Mouse (Mus musculus): ENCODE data around the gene Fam69a. TPM values are rescaled to one million over a fixed set of nuclear protein-coding genes. Genes with fewer than 3 reads are reported as not detected.

The Fam69a gene
- polyA plus RNA-seq, 1 experiment from 2014 or later, result 19.8 TPM

GRCm38 (mm10) chr5:107965355-107965991, 21.4 kb downstream of the Fam69a start:
- Histone ChIP-seq H3K36me3 (no peaks in the 10 kb centered on the region), H3K4me2 (no peak overlapping the region), H3K4me3 (replicated peaks) (no peak overlapping the region), H3K9ac (replicated peaks) (no peak overlapping the region), H3K4me1 (replicated peaks) (peaks cover 7% of the 10 kb centered on the region; the same call in 1 of the 2 replicates), H3K9me3 (no peaks in the 10 kb centered on the region), H3K27me3 (no peaks in the 10 kb centered on the region), H3K27ac (no peak overlapping the region)
- 63% methylated on average over 9 of the region's 9 CpGs for WGBS
- no peak for ATAC-seq (ENCODE audit: insufficient number of reproducible peaks, insufficient read depth, low FRiP score, low TSS enrichment, low read depth)

- Histone ChIP-seq H3K4me3 (replicated peaks) (no peak overlapping the region), H3K9ac (replicated peaks) (no peak overlapping the region), H3K9me3 (no peaks in the 10 kb centered on the region), H3K27me3 (no peaks in the 10 kb centered on the region), H3K4me1 (replicated peaks) (peaks cover 7% of the 10 kb centered on the region; the same call in 1 of the 2 replicates), H3K36me3 (no peaks in the 10 kb centered on the region), H3K4me2 (no peak overlapping the region), H3K27ac (no peak overlapping the region)
- WGBS, result 78% methylated on average over 2 of the region's 2 CpGs
- no peak for ATAC-seq (ENCODE audit: insufficient number of reproducible peaks, insufficient read depth, low FRiP score, low TSS enrichment, low read depth)
Observed at GRCm38 (mm10) chr5:107964031-107964758, 22.7 kb downstream of the Fam69a start.

GRCm38 (mm10) chr5:107961438-107962251, 25.2 kb downstream of the Fam69a start:
- Histone ChIP-seq H3K27me3 (no peaks in the 10 kb centered on the region), H3K4me1 (replicated peaks) (peaks cover 7% of the 10 kb centered on the region; the same call in 1 of the 2 replicates), H3K9me3 (no peaks in the 10 kb centered on the region), H3K36me3 (no peaks in the 10 kb centered on the region), H3K27ac (no peak overlapping the region), H3K4me3 (replicated peaks) (no peak overlapping the region), H3K4me2 (no peak overlapping the region), H3K9ac (replicated peaks) (no peak overlapping the region)
- 72% methylated on average over 16 of the region's 16 CpGs for WGBS
- no peak for ATAC-seq (ENCODE audit: insufficient number of reproducible peaks, insufficient read depth, low FRiP score, low TSS enrichment, low read depth)

DNA sequence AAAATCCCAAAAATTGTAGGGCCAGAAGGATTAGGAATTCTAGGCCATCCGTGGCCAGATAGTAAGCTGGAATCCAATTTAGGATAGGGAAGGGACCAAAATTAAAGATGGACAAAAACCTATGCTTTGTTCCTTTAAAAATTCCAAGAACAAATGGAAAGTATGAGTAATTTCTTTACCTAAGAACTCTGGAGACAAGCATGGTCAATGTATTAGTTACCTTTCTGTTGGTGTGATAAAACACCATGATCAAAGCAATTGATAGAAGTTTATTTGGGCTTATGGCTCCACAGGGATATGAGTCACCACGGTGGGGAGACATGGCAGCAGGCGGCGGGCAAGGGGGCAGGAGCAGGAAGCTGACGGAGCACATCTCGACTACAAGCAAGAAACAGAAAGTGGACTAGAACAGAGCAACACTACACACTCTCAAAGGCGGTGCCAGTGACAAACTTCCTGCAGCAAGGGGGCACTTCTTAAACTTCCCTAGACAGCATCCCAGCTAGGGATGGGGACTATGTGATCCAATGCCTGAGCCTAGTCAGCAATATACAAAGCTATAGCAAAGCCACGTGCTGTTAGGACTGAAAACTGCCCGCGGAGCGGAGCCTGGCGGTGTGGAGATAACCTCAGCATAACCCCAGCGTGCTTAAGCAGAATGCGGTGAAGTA, 26.2 kb downstream of the Fam69a start:
- Histone ChIP-seq H3K9ac (replicated peaks) (no peak overlapping the region), H3K9me3 (no peaks in the 10 kb centered on the region), H3K27ac (no peak overlapping the region), H3K4me1 (replicated peaks) (peaks cover 7% of the 10 kb centered on the region; the same call in 1 of the 2 replicates), H3K4me2 (no peak overlapping the region), H3K27me3 (no peaks in the 10 kb centered on the region), H3K36me3 (no peaks in the 10 kb centered on the region), H3K4me3 (replicated peaks) (no peak overlapping the region)
- no peak for ATAC-seq (ENCODE audit: insufficient number of reproducible peaks, insufficient read depth, low FRiP score, low TSS enrichment, low read depth)
- WGBS, result 81% methylated on average over 14 of the region's 14 CpGs

- peaks cover 7% of the 10 kb centered on the region; the same call in 1 of the 2 replicates for H3K4me1 ChIP-seq (replicated peaks)
- H3K36me3 ChIP-seq, result no peaks in the 10 kb centered on the region
- H3K9ac ChIP-seq (replicated peaks), result no peak overlapping the region
- no peak overlapping the region for H3K27ac ChIP-seq
- no peaks in the 10 kb centered on the region for H3K27me3 ChIP-seq
- ATAC-seq (ENCODE audit: insufficient number of reproducible peaks, insufficient read depth, low FRiP score, low TSS enrichment, low read depth), result no peak
- WGBS, result 85% methylated on average over 8 of the region's 8 CpGs
- H3K4me3 ChIP-seq (replicated peaks), result no peak overlapping the region
- H3K4me2 ChIP-seq, result no peak overlapping the region
- no peaks in the 10 kb centered on the region for H3K9me3 ChIP-seq
Observed at GRCm38 (mm10) chr5:107959624-107960300, 27.1 kb downstream of the Fam69a start.

DNA sequence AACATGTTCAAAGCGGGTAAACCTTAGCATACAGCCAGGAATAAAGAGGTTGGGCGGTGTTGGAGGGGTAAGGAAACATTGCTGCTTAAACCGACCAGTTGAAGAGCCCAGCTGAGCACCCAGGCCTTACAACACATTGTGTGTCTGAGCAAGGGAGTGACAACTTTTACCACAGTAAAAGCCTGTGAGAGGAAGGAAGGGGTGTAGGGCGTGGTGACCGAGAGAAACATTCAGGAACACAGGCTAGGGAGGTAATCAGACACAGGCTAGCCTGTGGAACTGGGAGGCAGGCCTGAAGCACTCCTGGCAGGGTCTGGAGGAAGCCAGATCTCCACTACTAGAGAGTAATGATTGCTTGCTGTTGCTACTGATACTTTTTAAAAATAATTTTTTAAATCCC, 36.2 kb downstream of the Fam69a start:
- Histone ChIP-seq H3K9me3 (no peaks in the 10 kb centered on the region), H3K4me1 (replicated peaks) (no peaks in the 10 kb centered on the region), H3K4me2 (no peak overlapping the region), H3K27me3 (no peaks in the 10 kb centered on the region), H3K4me3 (replicated peaks) (no peak overlapping the region), H3K36me3 (no peaks in the 10 kb centered on the region), H3K9ac (replicated peaks) (no peak overlapping the region), H3K27ac (no peak overlapping the region)
- WGBS, result 70% methylated on average over 5 of the region's 5 CpGs
- ATAC-seq (ENCODE audit: insufficient number of reproducible peaks, insufficient read depth, low FRiP score, low TSS enrichment, low read depth), result no peak

GRCm38 (mm10) chr5:107949607-107950006, 37.3 kb downstream of the Fam69a start:
- Histone ChIP-seq H3K9ac (replicated peaks) (no peak overlapping the region), H3K36me3 (no peaks in the 10 kb centered on the region), H3K27ac (no peak overlapping the region), H3K4me1 (replicated peaks) (no peaks in the 10 kb centered on the region), H3K9me3 (no peaks in the 10 kb centered on the region), H3K27me3 (no peaks in the 10 kb centered on the region), H3K4me2 (no peak overlapping the region), H3K4me3 (replicated peaks) (no peak overlapping the region)
- 81% methylated on average over 3 of the region's 3 CpGs for WGBS
- ATAC-seq (ENCODE audit: insufficient number of reproducible peaks, insufficient read depth, low FRiP score, low TSS enrichment, low read depth), result no peak

- Histone ChIP-seq H3K36me3 (no peaks in the 10 kb centered on the region), H3K4me2 (no peak overlapping the region), H3K9me3 (no peaks in the 10 kb centered on the region), H3K4me1 (replicated peaks) (no peaks in the 10 kb centered on the region), H3K9ac (replicated peaks) (no peak overlapping the region), H3K27ac (no peak overlapping the region), H3K27me3 (no peaks in the 10 kb centered on the region), H3K4me3 (replicated peaks) (no peak overlapping the region)
- no peak for ATAC-seq (ENCODE audit: insufficient number of reproducible peaks, insufficient read depth, low FRiP score, low TSS enrichment, low read depth)
- 69% methylated on average over 1 of the region's 1 CpGs for WGBS
Observed at GRCm38 (mm10) chr5:107948899-107949298, 38.0 kb downstream of the Fam69a start.

GRCm38 (mm10) chr5:107947548-107947947, 39.3 kb downstream of the Fam69a start:
- no peak overlapping the region for H3K9ac ChIP-seq (replicated peaks)
- no peak overlapping the region for H3K4me3 ChIP-seq (replicated peaks)
- no peak overlapping the region for H3K27ac ChIP-seq
- no peaks in the 10 kb centered on the region for H3K27me3 ChIP-seq
- WGBS, result 77% methylated on average over 2 of the region's 2 CpGs
- no peaks in the 10 kb centered on the region for H3K36me3 ChIP-seq
- no peak for ATAC-seq (ENCODE audit: insufficient number of reproducible peaks, insufficient read depth, low FRiP score, low TSS enrichment, low read depth)
- H3K9me3 ChIP-seq, result no peaks in the 10 kb centered on the region
- H3K4me2 ChIP-seq, result no peak overlapping the region
- no peaks in the 10 kb centered on the region for H3K4me1 ChIP-seq (replicated peaks)

GRCm38 (mm10) chr5:107946475-107946874, 40.4 kb downstream of the Fam69a start:
- Histone ChIP-seq H3K4me2 (no peak overlapping the region), H3K27ac (no peak overlapping the region), H3K4me1 (replicated peaks) (no peaks in the 10 kb centered on the region), H3K36me3 (no peaks in the 10 kb centered on the region), H3K9ac (replicated peaks) (no peak overlapping the region), H3K4me3 (replicated peaks) (no peak overlapping the region), H3K9me3 (no peaks in the 10 kb centered on the region), H3K27me3 (no peaks in the 10 kb centered on the region)
- 94% methylated on average over 1 of the region's 1 CpGs for whole genome bisulfite sequencing
- no peak for ATAC-seq (ENCODE audit: insufficient number of reproducible peaks, insufficient read depth, low FRiP score, low TSS enrichment, low read depth)
